Mouse (Mus musculus): ENCODE measurements at regions not wholly inside any gene's neighbourhood (a gene's known extent, or its start where the extent isn't known, plus 50 kb on each side); places are given as distances from the start of the nearest gene placed in this dataset.
A peak's percentile ranks its signal among the peaks of the same experiment; 100 is the strongest.

GRCm38 (mm10) chr1:57107308-57107707, 128.9 kb upstream of the Satb2 start:
- Histone ChIP-seq H3K4me1 (replicated peaks; ENCODE audit: control insufficient read depth, insufficient read depth, low read length) (no peaks in the 10 kb centered on the region), H3K4me2 (ENCODE audit: low read length) (no peak overlapping the region), H3K9me3 (ENCODE audit: control insufficient read depth, low read length) (no peaks in the 10 kb centered on the region), H3K27me3 (replicated peaks; ENCODE audit: control insufficient read depth, insufficient read depth, low read length) (no peaks in the 10 kb centered on the region), H3K27ac (ENCODE audit: low read depth) (no peak overlapping the region), H3K4me3 (ENCODE audit: low read depth, low read length) (no peak overlapping the region), H3K36me3 (ENCODE audit: control insufficient read depth, insufficient read depth, low read length) (no peaks in the 10 kb centered on the region), H3K9ac (ENCODE audit: low read length) (no peak overlapping the region)
- DNase-seq (ENCODE audit: low spot score) (no peak), ATAC-seq (replicated peaks; ENCODE audit: low FRiP score, low TSS enrichment, low read depth) (no peak)
- 79% methylated on average over 10 of the region's 10 CpGs for WGBS

GRCm38 (mm10) chr1:57120678-57121077, 142.2 kb upstream of the Satb2 start:
- Histone ChIP-seq H3K27me3 (replicated peaks; ENCODE audit: control insufficient read depth, insufficient read depth, low read length) (no peaks in the 10 kb centered on the region), H3K9me3 (ENCODE audit: control insufficient read depth, low read length) (no peaks in the 10 kb centered on the region), H3K9ac (ENCODE audit: low read length) (no peak overlapping the region), H3K4me1 (replicated peaks; ENCODE audit: control insufficient read depth, insufficient read depth, low read length) (no peaks in the 10 kb centered on the region), H3K27ac (ENCODE audit: low read depth) (no peak overlapping the region), H3K4me3 (ENCODE audit: low read depth, low read length) (no peak overlapping the region), H3K36me3 (ENCODE audit: control insufficient read depth, insufficient read depth, low read length) (no peaks in the 10 kb centered on the region), H3K4me2 (ENCODE audit: low read length) (no peak overlapping the region)
- ATAC-seq (replicated peaks; ENCODE audit: low FRiP score, low TSS enrichment, low read depth) (no peak), DNase-seq (ENCODE audit: low spot score) (no peak)
- WGBS: 86% methylated on average over 2 of the region's 2 CpGs

DNA sequence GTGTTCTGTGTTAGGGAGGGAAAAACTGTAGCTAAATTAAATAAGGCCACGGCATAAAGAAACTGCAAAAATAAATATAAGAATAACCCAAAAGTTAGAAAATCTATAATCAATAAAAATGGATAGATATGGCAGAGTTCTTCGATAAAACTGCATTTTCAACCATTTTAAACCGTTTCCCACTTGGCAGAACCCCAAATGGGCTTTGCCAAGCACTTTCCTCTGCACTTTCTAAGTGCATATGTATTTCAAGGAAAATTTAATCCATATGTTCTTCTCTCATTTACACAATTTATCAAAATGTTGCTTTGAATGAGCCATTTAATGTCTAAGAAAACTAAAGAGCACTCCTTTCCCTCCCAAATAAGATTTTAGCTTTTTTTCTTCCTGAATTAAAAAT, 165.7 kb upstream of the Satb2 start:
- Histone ChIP-seq H3K4me1 (replicated peaks; ENCODE audit: control insufficient read depth, insufficient read depth, low read length) (0 out of 2 replicates have a peak, but pooled peaks cover 2% of the 10 kb centered on the region), H3K4me3 (ENCODE audit: low read depth, low read length) (no peak overlapping the region), H3K27ac (ENCODE audit: low read depth) (no peak overlapping the region), H3K36me3 (ENCODE audit: control insufficient read depth, insufficient read depth, low read length) (no peaks in the 10 kb centered on the region), H3K9ac (ENCODE audit: low read length) (no peak overlapping the region), H3K9me3 (ENCODE audit: control insufficient read depth, low read length) (no peaks in the 10 kb centered on the region), H3K27me3 (replicated peaks; ENCODE audit: control insufficient read depth, insufficient read depth, low read length) (no peaks in the 10 kb centered on the region), H3K4me2 (ENCODE audit: low read length) (no peak overlapping the region)
- 80% methylated on average over 3 of the region's 3 CpGs for WGBS
- DNase-seq (ENCODE audit: low spot score) (no peak), ATAC-seq (replicated peaks; ENCODE audit: low FRiP score, low TSS enrichment, low read depth) (no peak)

DNA sequence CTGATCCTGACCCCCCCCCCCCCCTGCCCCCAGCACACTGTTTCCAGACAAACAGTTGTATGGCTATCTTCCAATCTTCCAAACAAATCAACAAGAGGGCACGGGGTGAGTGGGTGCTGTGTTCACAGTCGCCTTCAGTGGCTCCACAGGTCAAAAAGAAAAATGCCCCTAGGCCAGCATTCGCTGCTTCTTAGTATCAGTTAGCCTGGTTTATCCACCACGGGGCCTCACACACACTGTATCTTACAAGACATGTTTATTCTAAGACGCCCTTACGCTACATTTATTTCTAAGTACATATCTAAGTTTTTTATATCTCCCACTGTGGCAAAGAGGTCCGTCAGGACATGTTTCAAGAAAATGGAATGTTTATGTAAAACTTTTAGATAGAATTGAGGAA, 177.4 kb upstream of the Satb2 start:
- no peak overlapping the region for H3K9ac ChIP-seq (ENCODE audit: low read length)
- ATAC-seq (replicated peaks; ENCODE audit: low FRiP score, low TSS enrichment, low read depth): no peak
- no peaks in the 10 kb centered on the region for H3K4me1 ChIP-seq (replicated peaks; ENCODE audit: control insufficient read depth, insufficient read depth, low read length)
- H3K9me3 ChIP-seq (ENCODE audit: control insufficient read depth, low read length): no peaks in the 10 kb centered on the region
- H3K4me3 ChIP-seq (ENCODE audit: low read depth, low read length): no peak overlapping the region
- H3K4me2 ChIP-seq (ENCODE audit: low read length): no peak overlapping the region
- H3K27ac ChIP-seq (ENCODE audit: low read depth): no peak overlapping the region
- no peaks in the 10 kb centered on the region for H3K36me3 ChIP-seq (ENCODE audit: control insufficient read depth, insufficient read depth, low read length)
- H3K27me3 ChIP-seq (replicated peaks; ENCODE audit: control insufficient read depth, insufficient read depth, low read length): no peaks in the 10 kb centered on the region
- 59% methylated on average over 7 of the region's 7 CpGs for WGBS
- no peak for DNase-seq (ENCODE audit: low spot score)

DNA sequence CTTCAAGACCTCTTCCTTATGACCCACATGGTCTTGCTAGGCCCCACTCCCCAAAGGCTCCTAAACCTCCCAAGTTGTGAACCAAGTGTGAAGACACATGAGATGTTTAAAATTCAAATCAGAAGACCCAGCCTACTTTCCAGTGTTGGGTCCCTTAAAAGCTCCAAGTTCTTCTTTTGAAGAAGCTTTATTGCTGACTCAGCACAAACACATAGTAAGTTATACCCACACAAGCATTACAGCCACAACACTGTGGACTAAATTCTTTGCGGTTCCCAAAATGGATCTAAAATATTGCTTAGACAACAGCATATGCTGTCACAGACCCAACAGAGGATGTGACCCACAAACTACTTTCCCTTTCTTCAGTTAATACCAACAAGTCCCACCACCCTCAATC, 186.0 kb upstream of the Satb2 start:
- no peak for DNase-seq (ENCODE audit: low spot score)
- H3K9ac ChIP-seq (ENCODE audit: low read length): no peak overlapping the region
- no peak overlapping the region for H3K4me3 ChIP-seq (ENCODE audit: low read depth, low read length)
- no peak overlapping the region for H3K27ac ChIP-seq (ENCODE audit: low read depth)
- H3K27me3 ChIP-seq (replicated peaks; ENCODE audit: control insufficient read depth, insufficient read depth, low read length): no peaks in the 10 kb centered on the region
- no peak for ATAC-seq (replicated peaks; ENCODE audit: low FRiP score, low TSS enrichment, low read depth)
- no peaks in the 10 kb centered on the region for H3K4me1 ChIP-seq (replicated peaks; ENCODE audit: control insufficient read depth, insufficient read depth, low read length)
- WGBS: 98% methylated on average over 1 of the region's 1 CpGs
- H3K4me2 ChIP-seq (ENCODE audit: low read length): no peak overlapping the region
- H3K9me3 ChIP-seq (ENCODE audit: control insufficient read depth, low read length): no peaks in the 10 kb centered on the region; the same call in 1 of the 2 replicates
- no peaks in the 10 kb centered on the region for H3K36me3 ChIP-seq (ENCODE audit: control insufficient read depth, insufficient read depth, low read length)

DNA sequence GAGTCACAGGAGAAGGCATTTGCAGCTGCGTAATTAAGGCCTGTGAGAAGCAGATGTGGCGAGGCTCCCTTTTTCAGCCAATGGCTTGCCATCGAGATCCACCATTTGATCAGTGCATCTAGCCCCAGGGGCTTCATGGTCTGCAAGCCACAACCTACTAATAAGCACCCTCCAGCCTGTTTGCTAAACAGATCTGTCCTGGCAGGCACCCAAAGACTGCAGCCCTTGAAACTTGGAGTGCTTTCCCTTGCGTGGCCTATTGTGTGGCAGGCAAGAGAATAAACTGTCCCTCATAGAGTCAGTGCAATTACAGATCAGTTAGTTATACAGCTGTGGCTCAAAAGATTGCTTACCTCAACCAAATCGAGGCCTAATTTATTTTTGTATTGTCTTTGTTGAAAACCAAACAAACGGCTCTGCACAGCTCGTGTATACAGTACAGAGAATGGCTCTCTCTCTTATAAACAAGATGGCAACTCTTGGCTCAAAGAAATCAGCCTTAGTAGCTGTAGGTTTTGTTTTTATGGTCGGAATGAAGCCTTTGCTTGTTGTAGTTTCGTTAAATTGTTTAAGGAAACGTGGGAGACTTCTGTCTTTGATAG, 195.9 kb upstream of the Satb2 start:
- Histone ChIP-seq H3K36me3 (ENCODE audit: control insufficient read depth, insufficient read depth, low read length) (no peaks in the 10 kb centered on the region), H3K9me3 (ENCODE audit: control insufficient read depth, low read length) (no peaks in the 10 kb centered on the region), H3K4me1 (replicated peaks; ENCODE audit: control insufficient read depth, insufficient read depth, low read length) (no peaks in the 10 kb centered on the region), H3K27ac (ENCODE audit: low read depth) (no peak overlapping the region), H3K27me3 (replicated peaks; ENCODE audit: control insufficient read depth, insufficient read depth, low read length) (no peaks in the 10 kb centered on the region), H3K4me2 (ENCODE audit: low read length) (no peak overlapping the region), H3K9ac (ENCODE audit: low read length) (no peak overlapping the region), H3K4me3 (ENCODE audit: low read depth, low read length) (no peak overlapping the region)
- ATAC-seq (replicated peaks; ENCODE audit: low FRiP score, low TSS enrichment, low read depth) (no peak), DNase-seq (ENCODE audit: low spot score) (no peak)
- 58% methylated on average over 10 of the region's 10 CpGs for WGBS

- no peak for ATAC-seq (replicated peaks; ENCODE audit: low FRiP score, low TSS enrichment, low read depth)
- H3K9me3 ChIP-seq (ENCODE audit: control insufficient read depth, low read length): no peaks in the 10 kb centered on the region
These were observed 188.6 kb upstream of the 1700066M21Rik start for GRCm38 (mm10) chr1:57188796-57189319.

DNA sequence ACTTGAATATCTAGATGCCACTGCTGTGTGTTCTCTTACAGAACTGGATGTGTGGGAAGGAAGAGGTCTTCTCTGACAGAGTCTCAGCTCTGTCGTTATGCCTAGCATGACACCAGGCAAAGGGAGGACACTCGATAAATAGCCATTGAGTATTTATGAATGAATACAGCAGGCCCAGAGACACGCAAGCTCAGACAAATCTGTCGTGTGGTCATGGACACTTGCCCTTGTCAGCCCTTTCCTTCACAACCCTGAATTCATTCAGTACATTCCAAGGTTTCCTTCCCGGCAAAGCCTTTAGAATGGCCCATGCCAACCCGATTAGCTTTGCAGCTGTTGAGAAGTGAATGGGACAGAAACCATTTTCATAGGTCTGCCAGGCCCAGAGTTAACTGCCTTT, 176.1 kb upstream of the 1700066M21Rik start:
- Histone ChIP-seq H3K4me2 (ENCODE audit: low read length) (no peak overlapping the region), H3K4me3 (ENCODE audit: low read depth, low read length) (no peak overlapping the region), H3K9ac (ENCODE audit: low read length) (no peak overlapping the region), H3K9me3 (ENCODE audit: control insufficient read depth, low read length) (no peaks in the 10 kb centered on the region), H3K27me3 (replicated peaks; ENCODE audit: control insufficient read depth, insufficient read depth, low read length) (no peaks in the 10 kb centered on the region), H3K36me3 (ENCODE audit: control insufficient read depth, insufficient read depth, low read length) (no peaks in the 10 kb centered on the region), H3K4me1 (replicated peaks; ENCODE audit: control insufficient read depth, insufficient read depth, low read length) (peaks cover 8% of the 10 kb centered on the region), H3K27ac (ENCODE audit: low read depth) (no peak overlapping the region)
- DNase-seq (ENCODE audit: low spot score) (no peak), ATAC-seq (replicated peaks; ENCODE audit: low FRiP score, low TSS enrichment, low read depth) (no peak)
- 63% methylated on average over 6 of the region's 6 CpGs for WGBS

More at GRCm38 (mm10) chr1:57188796-57189319, 188.6 kb upstream of the 1700066M21Rik start:
- Histone ChIP-seq H3K27me3 (replicated peaks; ENCODE audit: control insufficient read depth, insufficient read depth, low read length) (no peaks in the 10 kb centered on the region), H3K4me3 (ENCODE audit: low read depth, low read length) (no peak overlapping the region), H3K36me3 (ENCODE audit: control insufficient read depth, insufficient read depth, low read length) (no peaks in the 10 kb centered on the region), H3K4me2 (ENCODE audit: low read length) (no peak overlapping the region), H3K27ac (ENCODE audit: low read depth) (no peak overlapping the region), H3K9ac (ENCODE audit: low read length) (no peak overlapping the region), H3K4me1 (replicated peaks; ENCODE audit: control insufficient read depth, insufficient read depth, low read length) (no peaks in the 10 kb centered on the region)
- no peak for DNase-seq (ENCODE audit: low spot score)
- 83% methylated on average over 5 of the region's 5 CpGs for WGBS

GRCm38 (mm10) chr1:57204331-57204730, 173.1 kb upstream of the 1700066M21Rik start:
- no peaks in the 10 kb centered on the region for H3K36me3 ChIP-seq (ENCODE audit: control insufficient read depth, insufficient read depth, low read length)
- H3K4me3 ChIP-seq (ENCODE audit: low read depth, low read length): no peak overlapping the region
- no peak overlapping the region for H3K9ac ChIP-seq (ENCODE audit: low read length)
- DNase-seq (ENCODE audit: low spot score): no peak
- H3K4me1 ChIP-seq (replicated peaks; ENCODE audit: control insufficient read depth, insufficient read depth, low read length): peaks cover 8% of the 10 kb centered on the region
- peak; percentile 46; the same call in 1 of the 2 replicates for ATAC-seq (replicated peaks; ENCODE audit: low FRiP score, low TSS enrichment, low read depth)
- H3K4me2 ChIP-seq (ENCODE audit: low read length): no peak overlapping the region
- H3K9me3 ChIP-seq (ENCODE audit: control insufficient read depth, low read length): no peaks in the 10 kb centered on the region
- H3K27me3 ChIP-seq (replicated peaks; ENCODE audit: control insufficient read depth, insufficient read depth, low read length): no peaks in the 10 kb centered on the region
- WGBS: 49% methylated on average over 3 of the region's 3 CpGs
- H3K27ac ChIP-seq (ENCODE audit: low read depth): no peak overlapping the region

Data from intestine, embryonic 14.5 days (tissue).